Mouse (Mus musculus) B cell, adult 2 months (primary cell): ENCODE results near the gene Ints6.
A peak's percentile ranks its signal among the peaks of the same experiment; 100 is the strongest.
"Not testable (repeated sequence)": the region's sequence is repeated elsewhere in the genome, so short reads cannot be mapped to it uniquely, and the experiment has no call there.

Experiments used
- DNase-seq, 2 experiments: peaks; one replicate each; pipeline ENCODE4 v3.0.0; 2022

The Ints6 gene

GRCm38 (mm10) chr14:62735646-62736045 is 25.3 kb downstream of the Ints6 start:
- DNase-seq, result peak; percentile 22 to 33

DNA sequence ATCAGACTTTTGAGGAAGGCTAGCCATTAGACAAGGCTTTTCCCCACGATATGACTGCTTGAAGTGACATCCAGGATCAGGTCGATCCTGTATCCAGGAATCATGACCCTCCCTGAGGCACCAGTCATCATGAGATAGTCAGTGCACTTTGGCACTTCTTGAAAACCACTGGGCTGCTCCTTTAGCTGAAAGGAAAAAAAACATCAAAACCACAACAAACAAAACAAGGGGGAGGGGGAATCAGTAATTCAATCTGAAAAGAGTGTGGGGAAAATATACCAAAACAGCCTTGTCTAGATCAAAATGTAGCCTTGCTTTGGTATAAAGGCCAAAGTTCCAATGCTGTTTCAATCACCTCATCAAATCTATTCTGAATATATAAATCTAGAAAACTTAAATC is 27.3 kb downstream of the Ints6 start:
- DNase-seq, result no peak

DNA sequence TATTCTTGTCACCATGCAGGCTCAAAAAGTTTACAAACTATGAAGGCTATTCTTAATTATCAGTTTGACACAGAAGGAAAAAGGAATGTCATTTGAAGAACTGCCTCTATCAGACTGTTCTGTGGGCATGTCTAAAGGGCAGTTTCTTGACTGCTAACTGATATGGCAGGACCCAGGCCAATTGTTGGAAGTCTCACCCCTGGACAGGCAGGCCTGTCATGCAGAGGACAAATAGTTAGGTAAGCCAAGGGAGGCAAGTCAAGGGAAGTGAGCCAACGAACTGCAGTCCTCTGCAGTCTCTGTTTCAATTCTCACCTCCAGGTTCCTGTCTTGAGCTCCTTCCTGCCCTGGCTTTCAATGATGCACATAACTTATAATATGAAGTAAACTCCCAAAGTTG is 29.1 kb downstream of the Ints6 start:
- DNase-seq, result peak in 1 of 2 experiments; percentile 11

DNA sequence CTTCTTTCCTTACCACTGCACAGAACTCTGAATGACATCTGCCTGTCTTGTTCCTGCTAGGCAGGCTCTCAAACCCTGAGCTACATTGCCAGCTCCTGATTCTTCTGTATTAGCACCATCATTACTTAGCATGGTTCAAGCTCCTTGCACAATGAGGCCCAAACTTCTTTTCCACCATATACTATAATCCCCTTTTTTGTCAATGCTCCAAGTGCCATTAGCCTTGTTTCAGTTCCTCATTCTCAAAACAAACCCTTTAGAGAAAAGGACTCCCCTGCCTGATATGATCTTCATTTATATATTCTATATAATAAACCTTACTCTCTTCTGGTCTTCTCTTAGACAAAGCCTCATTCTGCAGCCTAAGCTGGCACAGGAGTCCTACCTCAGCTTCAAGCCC is 36.4 kb downstream of the Ints6 start:
- DNase-seq, result peak in 1 of 2 experiments; percentile 7

DNA sequence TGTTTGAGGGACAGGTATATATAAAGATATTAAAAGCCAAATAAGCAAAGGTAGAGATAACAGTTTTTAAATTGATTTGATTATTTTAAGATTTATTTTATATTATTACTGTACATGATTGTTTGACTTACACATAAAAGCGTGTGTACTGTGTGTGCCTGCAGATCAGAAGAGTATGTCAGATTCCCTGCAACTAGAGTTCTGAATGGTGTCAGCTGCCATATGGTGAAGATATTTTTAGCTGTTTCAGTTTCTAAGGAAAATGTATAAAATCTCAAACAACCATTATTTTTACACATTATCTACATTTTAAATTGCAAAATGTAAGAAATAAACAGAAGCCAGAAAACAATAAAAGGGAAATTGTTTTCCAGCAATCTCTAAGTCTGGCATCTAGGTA is 39.3 kb downstream of the Ints6 start:
- DNase-seq, result no peak

- no peak for DNase-seq
Measured at GRCm38 (mm10) chr14:62718161-62718560, 42.8 kb downstream of the Ints6 start.

GRCm38 (mm10) chr14:62673646-62674045 is 87.3 kb downstream of the Ints6 start:
- no peak for DNase-seq

- peak; percentile 3 to 5 for DNase-seq
Measured at GRCm38 (mm10) chr14:62664976-62665673, 95.8 kb downstream of the Ints6 start.

GRCm38 (mm10) chr14:62663367-62663766 is 97.6 kb downstream of the Ints6 start, which contains the start of gene Serpine3:
Gene Serpine3 (plus strand): TSS chr14:62663667.
- DNase-seq, result no peak

DNA sequence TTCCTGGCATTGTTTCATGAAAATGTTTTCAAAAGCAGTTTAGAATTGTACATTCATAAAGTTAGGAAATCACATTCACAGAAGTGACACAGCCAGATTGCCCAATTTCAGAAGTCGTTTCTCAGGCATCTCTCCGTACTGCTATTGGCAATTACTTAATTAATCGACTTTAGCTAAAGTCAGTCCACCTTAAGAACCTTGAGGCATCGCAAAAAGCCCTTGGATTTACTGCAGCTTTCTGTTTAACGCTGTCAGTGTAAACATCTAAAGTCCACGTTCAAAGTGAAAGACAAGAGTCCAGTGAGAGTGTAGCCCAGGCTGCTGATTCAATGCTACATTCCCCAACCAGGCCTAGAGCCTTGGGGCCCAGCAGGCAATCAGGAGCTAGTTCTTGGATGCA is 98.6 kb downstream of the Ints6 start:
- DNase-seq, result no peak

DNA sequence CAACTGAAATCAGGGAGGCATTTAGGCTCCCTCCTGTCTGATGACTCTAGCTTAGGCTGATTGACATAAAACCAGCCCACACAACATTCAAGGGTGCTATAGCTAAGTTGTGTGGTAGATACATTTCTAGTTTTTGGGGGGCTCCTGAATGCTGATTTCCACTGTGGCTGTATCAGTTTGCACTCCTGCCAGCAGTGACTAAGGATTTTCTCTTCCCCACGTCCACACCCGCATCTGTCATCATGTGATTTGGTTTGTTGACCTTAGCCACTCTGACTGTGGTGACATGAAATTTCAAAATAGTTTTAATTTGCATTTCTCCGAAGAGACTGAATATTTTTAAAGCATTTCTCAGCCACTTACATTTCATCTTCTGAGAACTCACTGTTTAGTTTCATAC is 103.5 kb downstream of the Ints6 start:
- DNase-seq, result no peak

- DNase-seq, result no peak
Measured at GRCm38 (mm10) chr14:62655996-62656395, 105.0 kb downstream of the Ints6 start.

DNA sequence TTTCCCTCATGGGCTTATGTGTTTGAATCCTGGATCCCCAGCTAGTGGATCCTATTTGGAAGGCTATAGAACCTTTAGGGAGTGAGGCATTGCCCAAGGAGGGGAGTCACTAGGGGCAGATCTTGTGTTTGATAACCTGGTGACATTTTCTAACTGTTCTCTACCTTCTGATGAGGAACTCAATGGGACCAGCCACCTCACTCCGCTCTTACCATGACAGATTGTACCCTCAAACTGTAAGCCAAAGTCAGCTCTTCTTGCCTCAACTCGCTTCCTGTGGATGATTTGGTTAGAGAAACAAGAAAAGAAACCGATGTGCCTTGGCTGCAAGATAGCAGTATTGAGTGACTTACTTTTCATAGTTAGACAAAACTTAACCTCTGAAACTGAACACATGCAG is 109.2 kb downstream of the Ints6 start:
- no peak for DNase-seq

GRCm38 (mm10) chr14:62650376-62650775 is 110.6 kb downstream of the Ints6 start:
- no peak for DNase-seq

DNA sequence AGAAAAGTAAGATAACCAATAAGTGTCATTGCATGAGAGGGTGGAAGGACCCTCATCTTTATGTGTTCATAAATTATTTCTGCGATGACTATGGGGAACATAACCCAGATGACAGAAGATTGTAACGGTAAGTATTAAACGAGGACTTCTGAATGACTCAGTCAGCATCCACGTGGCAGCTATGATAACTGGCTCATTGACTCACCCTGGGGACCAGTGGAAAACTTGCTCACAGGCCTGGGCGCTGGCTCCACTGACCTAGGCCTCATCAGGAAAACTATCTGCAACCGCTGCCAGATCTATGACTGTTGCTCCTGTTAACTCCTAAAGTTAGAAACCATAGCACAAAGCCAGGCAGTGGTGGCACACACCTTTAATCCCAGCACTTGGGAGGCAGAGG is 112.6 kb downstream of the Ints6 start:
- DNase-seq, result no peak

DNA sequence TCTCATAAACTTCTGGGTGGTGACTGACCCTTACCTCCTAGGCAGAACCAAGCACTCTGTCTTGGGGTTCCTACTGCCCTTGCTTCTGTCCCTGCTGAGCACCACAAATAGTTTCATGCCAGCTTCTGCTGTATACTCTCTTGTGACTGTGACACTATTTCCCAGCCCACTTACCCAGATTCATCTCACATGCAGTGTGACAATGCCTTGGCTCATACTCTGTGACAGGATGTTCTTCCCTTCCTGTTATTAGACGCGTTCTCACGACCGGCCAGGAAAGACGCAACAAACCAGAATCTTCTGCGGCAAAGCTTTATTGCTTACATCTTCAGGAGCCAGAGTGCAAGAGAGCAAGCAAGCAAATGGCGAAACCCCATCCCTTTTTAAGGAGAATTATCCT is 118.6 kb downstream of the Ints6 start:
- DNase-seq, result not testable (repeated sequence)

DNA sequence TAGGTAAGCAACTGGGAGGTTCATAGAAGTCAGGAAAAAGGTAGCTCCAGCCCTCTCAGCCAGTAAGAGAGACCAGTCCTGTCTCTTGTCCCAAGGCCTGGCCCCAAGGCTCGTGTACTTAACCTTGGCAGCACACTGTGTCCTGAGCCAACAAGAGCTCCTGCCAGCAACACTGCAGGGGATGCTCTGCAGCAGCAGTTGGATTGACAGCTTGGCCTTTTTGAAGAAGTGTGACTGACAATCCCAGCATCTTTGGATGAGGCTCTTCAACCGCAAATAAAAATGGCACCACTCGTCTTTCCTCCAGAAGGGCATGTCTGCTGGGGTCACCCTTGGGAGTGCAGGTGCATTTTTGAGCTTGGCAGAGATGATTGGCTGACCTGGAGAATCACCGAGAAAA is 120.6 kb downstream of the Ints6 start:
- no peak for DNase-seq

DNA sequence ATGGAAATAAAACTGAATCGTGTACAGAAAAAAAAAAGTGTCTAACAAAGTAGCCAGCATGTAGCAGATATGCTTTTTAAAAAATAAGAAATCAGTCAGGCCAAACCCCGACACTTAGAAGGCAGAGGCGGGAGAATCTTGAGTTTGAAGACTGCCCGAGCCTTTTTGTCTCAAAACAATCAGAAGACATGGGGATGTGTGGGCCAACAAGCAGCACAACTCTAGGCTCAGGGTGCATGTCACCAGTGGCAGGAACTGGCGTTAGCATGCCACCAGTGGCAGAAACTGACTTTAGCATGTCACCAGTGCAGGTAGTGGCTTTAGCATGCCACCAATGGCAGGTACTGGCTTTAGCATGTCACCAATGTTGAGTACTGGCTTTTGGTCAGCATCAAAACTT is 121.4 kb downstream of the Ints6 start:
- no peak for DNase-seq

DNA sequence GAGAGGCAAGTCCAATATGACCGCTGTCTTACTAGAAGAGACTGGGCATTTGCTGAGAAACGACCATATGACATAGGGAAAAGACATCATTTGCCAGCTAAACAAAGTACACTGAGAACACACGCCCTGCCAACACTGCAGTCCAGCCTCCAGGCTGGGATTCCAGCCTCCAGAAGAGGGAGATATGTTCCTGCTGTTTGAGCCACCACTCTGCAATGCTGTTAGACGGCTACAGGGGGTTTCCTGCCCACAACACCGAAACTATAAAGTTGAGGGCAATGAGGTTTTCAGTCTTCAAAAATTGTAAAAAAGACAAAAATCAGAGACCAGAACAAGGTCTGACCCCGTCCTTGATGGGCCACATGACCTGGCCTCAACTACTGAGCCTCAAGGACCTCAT is 121.9 kb downstream of the Ints6 start:
- no peak for DNase-seq

DNA sequence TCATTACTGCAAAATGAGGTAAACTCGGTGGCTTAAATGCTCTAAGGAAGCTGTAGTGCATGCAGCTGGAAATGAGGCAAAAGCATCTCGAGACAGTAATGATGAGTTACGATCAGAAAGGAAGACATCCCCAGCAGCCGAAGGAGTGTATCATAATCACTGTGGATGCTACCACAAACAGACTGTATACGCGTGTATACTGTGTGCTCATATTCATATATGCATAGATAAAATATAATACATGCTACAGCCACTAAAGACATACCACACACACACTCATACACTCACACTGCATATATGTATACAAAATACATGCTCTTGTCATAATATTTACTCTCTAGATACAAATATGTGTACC is 122.6 kb downstream of the Ints6 start:
- DNase-seq, result no peak

- no peak for DNase-seq
Measured at GRCm38 (mm10) chr14:62637436-62638344, 123.3 kb downstream of the Ints6 start.

DNA sequence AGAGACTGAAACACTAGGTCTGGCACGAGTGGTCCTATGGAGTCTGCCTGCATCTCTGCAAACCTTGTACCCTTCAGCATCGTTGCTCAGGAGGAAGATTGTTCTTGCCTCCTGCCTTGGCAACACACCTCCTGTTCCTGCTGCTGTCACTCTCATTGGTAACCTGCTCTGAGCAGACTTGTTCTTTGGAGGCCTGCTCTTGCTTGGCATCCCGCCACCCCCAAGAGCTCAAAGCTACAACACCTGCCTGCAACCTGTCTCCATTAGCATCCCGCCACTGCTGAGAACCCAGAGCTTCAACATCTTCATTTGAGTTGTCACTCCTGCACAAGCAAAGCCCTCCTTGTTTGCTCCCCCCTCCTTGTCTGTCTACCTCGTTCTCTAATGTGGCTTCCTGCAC is 133.0 kb downstream of the Ints6 start:
- DNase-seq, result no peak
